Mouse (Mus musculus) forebrain, embryonic 16.5 days (tissue): ENCODE measurements around the gene Malrd1. TPM values are rescaled to one million over a fixed set of nuclear protein-coding genes. Genes with fewer than 3 reads are reported as not detected.
"Not testable (repeated sequence)": the region's sequence is repeated elsewhere in the genome, so short reads cannot be mapped to it uniquely, and the experiment has no call there.

Experiments used
- ATAC-seq: fragments of 200-750 bp; cut with Nextera tagmentation; 2 replicates; pipeline ENCODE4 v1.8.0; 2017; ENCODE audit warnings: mild to moderate bottlenecking, moderate library complexity
- H3K27ac ChIP-seq: fragments of 300-500 bp; sonication (generic); 2 replicates; pipeline ENCODE4 v1.5.1; 2014; ENCODE audit warnings: low read length, control low read depth
- H3K27me3 ChIP-seq: fragments of 300-500 bp; sonication (generic); replicated peaks from 2 replicates; pipeline ENCODE4 v1.6.1; 2014; ENCODE audit warnings: low read length; ENCODE audit not compliant: control insufficient read depth, insufficient read depth
- H3K36me3 ChIP-seq: fragments of 300-500 bp; sonication (generic); 2 replicates; pipeline ENCODE4 v1.6.1; 2014; ENCODE audit not compliant: control insufficient read depth, insufficient read depth
- H3K4me1 ChIP-seq: fragments of 300-500 bp; sonication (generic); replicated peaks from 2 replicates; pipeline ENCODE4 v1.6.1; 2014; ENCODE audit warnings: low read length; ENCODE audit not compliant: control insufficient read depth, insufficient read depth
- H3K4me2 ChIP-seq: fragments of 300-500 bp; sonication (generic); 2 replicates; pipeline ENCODE4 v1.6.1; 2014; ENCODE audit warnings: mild to moderate bottlenecking, low read length, control low read depth
- H3K4me3 ChIP-seq: fragments of 300-500 bp; sonication (generic); replicated peaks from 2 replicates; pipeline ENCODE4 v1.5.1; 2014; ENCODE audit warnings: mild to moderate bottlenecking, low read length, control low read depth
- H3K9ac ChIP-seq: fragments of 300-500 bp; sonication (generic); replicated peaks from 2 replicates; pipeline ENCODE4 v1.6.1; 2014; ENCODE audit warnings: low read depth, low read length, control low read depth
- H3K9me3 ChIP-seq: fragments of 300-500 bp; sonication (generic); 2 replicates; pipeline ENCODE4 v1.6.1; 2016; ENCODE audit warnings: low read length; ENCODE audit not compliant: control insufficient read depth
- WGBS: fragments of 180-500 bp; shearing (Covaris S2); extraction: QIAGEN DNeasy Blood & Tissue Kit; methylation state at CpG from one replicate; pipeline ENCODE4 v1.1.7; 2014; 5-methylcytosine and 5-hydroxymethylcytosine counted together
- polyA plus RNA-seq: library from polyadenylated mRNA; unstranded; fragments of >200 nt; fragmentation: Nextera tagmentation; extraction: Ambion mirVana; gene quantifications from 2 replicates; pipeline ENCODE4 v1.2.1, GENCODE M21; 2015

The Malrd1 gene
- polyA plus RNA-seq, 1 experiment from 2014 or later: 0.05 TPM

DNA sequence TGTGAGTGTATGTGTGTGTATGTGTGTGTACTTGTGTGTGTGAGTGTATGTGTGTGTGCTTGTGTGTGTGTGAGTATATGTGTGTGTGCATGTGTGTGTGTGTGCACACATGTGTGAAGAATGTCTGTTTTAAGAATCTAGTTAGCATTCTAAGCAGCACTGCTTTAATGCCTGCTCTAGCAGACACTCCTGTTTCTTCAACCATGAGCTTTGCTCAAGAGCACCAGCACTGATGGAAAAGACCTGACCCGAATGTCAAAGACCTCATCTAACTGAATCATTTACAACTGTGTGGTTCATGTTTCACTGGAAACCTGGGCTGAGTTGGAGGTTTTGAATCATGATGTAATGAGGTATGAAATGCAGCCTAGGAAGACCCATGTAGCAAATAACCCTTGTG lies 406.1 kb downstream of the Malrd1 start:
- ATAC-seq: no peak
- Histone ChIP-seq H3K36me3 (no peaks in the 10 kb centered on the region), H3K27ac (no peak overlapping the region), H3K4me2 (no peak overlapping the region), H3K9me3 (no peaks in the 10 kb centered on the region), H3K4me3 (no peak overlapping the region), H3K27me3 (no peaks in the 10 kb centered on the region), H3K9ac (no peak overlapping the region), H3K4me1 (peaks cover 7% of the 10 kb centered on the region; the same call in 1 of the 2 replicates)
- WGBS: 55% methylated on average over 1 of the region's 1 CpGs

DNA sequence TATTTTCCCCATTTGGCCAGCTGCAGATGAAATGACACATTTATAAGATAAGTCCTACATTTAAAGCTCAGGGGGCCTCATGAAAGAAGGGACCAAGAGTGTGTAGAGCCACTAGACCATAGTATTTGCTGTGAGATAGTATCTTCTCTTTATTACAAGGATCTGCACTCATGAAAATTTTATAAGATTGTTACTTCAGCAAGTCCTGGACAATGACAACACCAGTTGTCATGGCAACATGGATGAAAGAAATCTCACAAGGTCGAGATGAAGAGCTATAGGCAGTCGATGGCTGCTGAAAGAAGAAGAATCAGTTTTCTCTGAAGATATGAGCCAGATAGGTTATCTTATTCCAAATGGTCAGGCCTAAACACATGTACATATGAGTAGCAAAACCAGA lies 476.6 kb downstream of the Malrd1 start:
- no peaks in the 10 kb centered on the region for H3K27me3 ChIP-seq
- H3K27ac ChIP-seq: no peak overlapping the region
- H3K4me1 ChIP-seq: no peaks in the 10 kb centered on the region
- no peak overlapping the region for H3K4me3 ChIP-seq
- no peak for ATAC-seq
- 51% methylated on average over 2 of the region's 2 CpGs for WGBS
- no peaks in the 10 kb centered on the region for H3K9me3 ChIP-seq
- no peak overlapping the region for H3K9ac ChIP-seq
- H3K4me2 ChIP-seq: no peak overlapping the region
- H3K36me3 ChIP-seq: no peaks in the 10 kb centered on the region

DNA sequence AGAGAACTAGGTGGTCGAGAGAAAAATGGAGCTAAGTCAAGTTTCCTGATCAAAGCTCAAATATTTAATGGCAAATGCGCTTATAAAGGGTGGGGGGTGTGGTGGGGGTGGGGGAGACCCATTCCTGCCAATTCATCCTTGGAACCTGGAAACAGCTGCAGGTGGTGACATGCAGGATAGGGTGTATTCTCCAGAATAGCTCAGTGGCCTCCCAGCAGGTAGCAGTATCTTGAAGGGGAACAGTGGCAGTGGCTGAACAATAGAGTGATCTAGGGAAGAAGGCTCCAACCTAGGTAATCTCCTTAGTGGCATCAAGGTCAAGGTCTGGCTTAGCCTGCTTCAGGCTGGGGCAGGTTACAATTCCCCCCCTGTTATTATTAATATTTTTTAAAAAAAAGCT lies 490.8 kb downstream of the Malrd1 start:
- 82% methylated on average over 2 of the region's 2 CpGs for WGBS
- not testable (repeated sequence) for ATAC-seq

DNA sequence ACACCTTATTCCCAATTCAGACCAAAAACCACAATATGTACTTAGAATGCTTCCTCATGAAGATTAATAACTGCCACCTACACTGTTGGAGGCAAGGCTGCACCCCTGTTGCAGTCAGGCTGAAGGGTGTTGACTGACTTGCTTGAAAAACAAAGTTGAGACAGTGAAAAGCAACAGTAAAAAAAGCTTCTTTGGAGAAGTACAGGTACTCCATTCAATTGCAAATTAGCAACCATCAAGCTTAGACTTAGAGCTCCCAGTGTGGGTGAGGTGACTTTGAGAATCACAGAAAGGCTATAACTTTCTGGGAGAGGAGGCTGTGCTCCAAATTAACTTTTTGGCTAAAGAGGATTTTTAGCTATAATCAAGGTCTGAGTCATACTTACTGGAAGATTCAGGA lies 491.4 kb downstream of the Malrd1 start:
- ATAC-seq, H3K36me3 ChIP-seq, H3K4me3 ChIP-seq, H3K9me3 ChIP-seq, H3K27me3 ChIP-seq, H3K4me2 ChIP-seq, H3K4me1 ChIP-seq, H3K9ac ChIP-seq, H3K27ac ChIP-seq: not testable (repeated sequence)

More for the DNA sequence above, 490.8 kb downstream of the Malrd1 start:
- H3K9me3 ChIP-seq, H3K4me1 ChIP-seq, H3K9ac ChIP-seq, H3K36me3 ChIP-seq, H3K27me3 ChIP-seq, H3K4me3 ChIP-seq, H3K4me2 ChIP-seq, H3K27ac ChIP-seq: not testable (repeated sequence)

DNA sequence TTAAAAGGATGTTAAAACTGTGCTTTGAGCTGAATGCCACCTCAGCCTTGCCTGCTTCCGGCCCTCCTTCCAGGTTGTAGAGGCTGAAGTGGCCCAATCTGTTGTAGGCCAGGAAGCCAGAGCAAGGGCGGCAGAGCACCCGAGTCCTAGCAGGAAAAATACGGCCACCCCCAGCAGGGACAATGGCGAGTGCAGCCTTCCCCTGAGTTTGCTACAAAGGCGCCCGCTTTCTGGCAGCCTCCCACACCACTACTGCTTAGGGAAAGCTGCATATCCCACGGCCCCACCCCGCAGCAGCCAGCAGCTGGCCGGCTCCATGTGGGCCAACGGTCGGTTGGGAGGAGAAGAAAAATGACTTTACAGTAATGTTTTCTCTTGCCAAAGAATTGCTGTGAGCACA lies 503.5 kb downstream of the Malrd1 start:
- no peak for ATAC-seq
- WGBS: 37% methylated on average over 12 of the region's 12 CpGs
- Histone ChIP-seq H3K4me2 (no peak overlapping the region), H3K27ac (no peak overlapping the region), H3K36me3 (no peaks in the 10 kb centered on the region), H3K9me3 (no peaks in the 10 kb centered on the region), H3K4me3 (no peak overlapping the region), H3K9ac (no peak overlapping the region), H3K4me1 (no peaks in the 10 kb centered on the region), H3K27me3 (no peaks in the 10 kb centered on the region)

DNA sequence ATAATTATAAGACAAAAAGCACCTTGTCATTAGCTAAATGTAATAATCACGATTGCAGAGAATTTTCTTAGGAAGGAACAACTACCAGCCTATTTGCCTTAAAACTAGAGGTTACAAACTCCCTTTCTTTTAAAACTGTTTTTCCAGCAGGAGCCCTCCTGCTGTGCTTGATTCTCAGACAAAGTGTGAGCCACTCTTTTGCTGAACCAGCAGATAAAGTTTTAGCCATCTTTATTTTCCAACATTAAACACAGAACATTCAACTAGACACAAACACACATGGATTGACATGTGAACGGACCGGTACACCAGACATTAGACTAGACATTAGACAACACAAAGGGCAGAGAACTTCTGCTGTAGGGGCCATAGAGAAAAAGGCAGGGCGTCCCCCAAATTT lies 505.3 kb downstream of the Malrd1 start:
- ATAC-seq: no peak
- Histone ChIP-seq H3K4me2 (no peak overlapping the region), H3K4me1 (no peaks in the 10 kb centered on the region), H3K36me3 (no peaks in the 10 kb centered on the region), H3K9me3 (no peaks in the 10 kb centered on the region), H3K27me3 (no peaks in the 10 kb centered on the region), H3K9ac (no peak overlapping the region), H3K27ac (no peak overlapping the region), H3K4me3 (no peak overlapping the region)
- 36% methylated on average over 4 of the region's 4 CpGs for WGBS

DNA sequence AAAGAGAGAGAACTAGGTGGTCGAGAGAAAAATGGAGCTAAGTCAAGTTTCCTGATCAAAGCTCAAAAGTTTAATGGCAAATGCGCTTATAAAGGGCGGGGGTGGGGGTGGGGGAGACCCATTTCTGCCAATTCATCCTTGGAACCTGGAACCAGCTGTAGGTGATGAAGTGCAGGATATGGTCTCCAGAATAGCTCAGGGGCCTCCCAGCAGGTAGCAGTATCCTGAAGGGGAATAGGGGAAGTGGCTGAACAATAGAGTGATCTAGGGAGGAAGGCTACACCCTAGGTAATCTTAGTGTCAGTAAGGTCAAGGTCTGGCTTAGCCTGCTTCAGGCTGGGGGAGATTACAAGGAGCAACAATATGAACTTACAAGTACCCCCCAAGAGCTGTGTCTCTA lies 506.5 kb downstream of the Malrd1 start:
- H3K27me3 ChIP-seq: no peaks in the 10 kb centered on the region
- H3K4me1 ChIP-seq: no peaks in the 10 kb centered on the region
- H3K36me3 ChIP-seq: no peaks in the 10 kb centered on the region
- H3K4me3 ChIP-seq: no peak overlapping the region
- H3K4me2 ChIP-seq: no peak overlapping the region
- ATAC-seq: no peak
- H3K27ac ChIP-seq: no peak overlapping the region
- no peak overlapping the region for H3K9ac ChIP-seq
- WGBS: 61% methylated on average over 3 of the region's 3 CpGs
- no peaks in the 10 kb centered on the region for H3K9me3 ChIP-seq

DNA sequence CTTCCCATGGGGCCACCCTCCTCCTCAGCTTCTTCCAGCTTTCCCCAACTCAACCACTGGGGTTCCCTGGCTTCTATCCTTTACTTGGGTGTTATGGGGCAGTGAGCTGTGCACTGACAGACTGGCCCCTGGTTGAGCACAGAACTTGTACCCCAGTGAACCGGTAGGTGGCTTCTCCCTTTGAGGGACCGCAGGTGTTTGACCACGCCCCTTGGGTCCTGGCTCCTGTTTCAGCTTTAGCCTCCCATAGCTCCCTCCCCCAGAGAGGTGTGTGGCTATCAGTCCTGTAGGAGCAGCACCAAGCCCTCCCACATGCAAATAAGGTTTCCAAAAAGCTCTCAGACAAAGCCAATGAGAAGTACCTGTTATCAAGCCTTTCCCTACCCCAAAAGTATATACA lies 584.4 kb downstream of the Malrd1 start:
- ATAC-seq: no peak
- H3K36me3 ChIP-seq: no peaks in the 10 kb centered on the region

DNA sequence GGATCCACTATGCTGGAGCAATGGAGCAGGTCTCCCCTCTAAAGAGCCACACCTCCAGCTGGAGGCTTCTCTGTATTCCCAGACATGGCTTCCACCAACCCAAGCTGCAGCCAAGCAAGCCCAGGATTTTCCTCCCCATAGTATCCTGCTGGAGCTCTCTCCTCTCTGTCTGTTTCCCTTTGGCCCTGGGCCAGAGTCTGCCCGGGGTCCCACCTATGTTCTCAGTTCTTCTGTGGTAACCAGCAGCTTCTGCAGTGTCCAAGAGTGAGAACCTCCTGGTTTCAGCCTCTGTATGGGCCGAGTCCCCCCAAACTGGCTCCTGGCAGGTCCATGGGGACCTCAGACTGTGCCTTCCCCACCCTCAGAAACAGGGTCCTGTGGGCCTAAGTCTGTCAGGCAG lies 587.1 kb downstream of the Malrd1 start:
- no peaks in the 10 kb centered on the region for H3K4me1 ChIP-seq
- no peaks in the 10 kb centered on the region for H3K9me3 ChIP-seq
- H3K27ac ChIP-seq: no peak overlapping the region
- H3K36me3 ChIP-seq: no peaks in the 10 kb centered on the region
- no peak for ATAC-seq
- no peaks in the 10 kb centered on the region for H3K27me3 ChIP-seq
- WGBS: 83% methylated on average over 2 of the region's 2 CpGs
- H3K4me3 ChIP-seq: no peak overlapping the region
- no peak overlapping the region for H3K9ac ChIP-seq
- no peak overlapping the region for H3K4me2 ChIP-seq

More for the DNA sequence above, 584.4 kb downstream of the Malrd1 start:
- Histone ChIP-seq H3K9ac (no peak overlapping the region), H3K9me3 (no peaks in the 10 kb centered on the region), H3K4me2 (no peak overlapping the region), H3K4me3 (no peak overlapping the region), H3K27ac (no peak overlapping the region), H3K27me3 (no peaks in the 10 kb centered on the region), H3K4me1 (no peaks in the 10 kb centered on the region)
- WGBS: 57% methylated on average over 3 of the region's 3 CpGs

DNA sequence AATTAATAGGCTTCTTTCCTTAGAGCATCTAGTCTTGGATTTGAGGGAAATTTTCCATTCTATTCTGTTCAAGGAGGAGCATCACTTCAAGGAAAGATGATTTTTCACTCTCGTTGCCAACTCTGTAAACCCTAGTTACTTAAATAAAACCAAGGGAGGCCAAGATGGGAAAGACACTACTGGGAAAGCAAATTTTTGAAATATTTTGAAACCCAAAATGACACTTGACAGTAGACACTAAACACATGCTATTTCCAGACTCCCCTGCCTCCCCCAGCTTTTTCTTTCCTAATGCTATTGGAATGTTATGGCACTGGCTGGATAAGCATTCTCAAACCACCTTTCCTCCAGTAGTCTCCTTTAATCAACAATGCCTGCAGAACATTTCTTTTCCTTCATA lies 621.7 kb downstream of the Malrd1 start:
- Histone ChIP-seq H3K27ac (no peak overlapping the region), H3K36me3 (no peaks in the 10 kb centered on the region), H3K9me3 (no peaks in the 10 kb centered on the region), H3K4me1 (no peaks in the 10 kb centered on the region), H3K27me3 (no peaks in the 10 kb centered on the region), H3K4me2 (no peak overlapping the region), H3K4me3 (no peak overlapping the region), H3K9ac (no peak overlapping the region)
- ATAC-seq: no peak
- 82% methylated on average over 1 of the region's 1 CpGs for WGBS
